Mouse (Mus musculus): Measurements from ENCODE around the gene Cybrd1.

GRCm38 (mm10) chr2:71167211-71167610 lies 49.5 kb downstream of the Cybrd1 start:
- no peak for TF ChIP-seq CTCF (IDR thresholded peaks at IDR 0.05; ENCODE audit: extremely low read depth, insufficient read length, insufficient replicate concordance, low read depth, low read length)
- TF ChIP-seq POLR2A (IDR thresholded peaks at IDR 0.05; ENCODE audit: low read depth, low read length): no peak

All from small intestine, adult 2 months (tissue).